Mouse (Mus musculus): ENCODE measurements at regions not wholly inside any gene's neighbourhood (a gene's known extent, or its start where the extent isn't known, plus 50 kb on each side); places are given as distances from the start of the nearest gene placed in this dataset.
"Not testable (repeated sequence)": the region's sequence is repeated elsewhere in the genome, so short reads cannot be mapped to it uniquely, and the experiment has no call there.

- Histone ChIP-seq H3K36me3 (replicated peaks; ENCODE audit: control insufficient read depth, insufficient read depth, low read depth) (no peaks in the 10 kb centered on the region), H3K27ac (no peak overlapping the region), H3K4me3 (ENCODE audit: insufficient read depth in 1 of 2, low read depth in 2 of 2, low read length in 2 of 2) (no peak overlapping the region), H3K4me2 (ENCODE audit: low read depth) (no peak overlapping the region), H3K4me1 (replicated peaks; ENCODE audit: control insufficient read depth in 2 of 2, insufficient read depth in 2 of 2, low read length in 1 of 2) (peaks cover 0 to 4% of the 10 kb centered on the region in 2 experiments; a peak in 1 of 4 replicates), H3K9me3 (ENCODE audit: control insufficient read depth, low read length) (no peaks in the 10 kb centered on the region), H3K9ac (replicated peaks) (no peak overlapping the region), H3K27me3 (ENCODE audit: control insufficient read depth, insufficient read depth, low read length) (no peaks in the 10 kb centered on the region)
- ATAC-seq (ENCODE audit: insufficient read depth) (no peak), DNase-seq (ENCODE audit: low read depth in 3 of 3, low spot score in 3 of 3) (no peak)
- TF ChIP-seq EP300 (IDR thresholded peaks at IDR 0.05; ENCODE audit: low read depth) (no peak), CTCF (IDR thresholded peaks at IDR 0.05; ENCODE audit: low read depth) (no peak)
- WGBS (ENCODE audit: insufficient replicate concordance), result 7% methylated on average over 1 of the region's 1 CpGs
Observed at GRCm38 (mm10) chr2:57185151-57185550, 52.3 kb upstream of the Gpd2 start.

DNA sequence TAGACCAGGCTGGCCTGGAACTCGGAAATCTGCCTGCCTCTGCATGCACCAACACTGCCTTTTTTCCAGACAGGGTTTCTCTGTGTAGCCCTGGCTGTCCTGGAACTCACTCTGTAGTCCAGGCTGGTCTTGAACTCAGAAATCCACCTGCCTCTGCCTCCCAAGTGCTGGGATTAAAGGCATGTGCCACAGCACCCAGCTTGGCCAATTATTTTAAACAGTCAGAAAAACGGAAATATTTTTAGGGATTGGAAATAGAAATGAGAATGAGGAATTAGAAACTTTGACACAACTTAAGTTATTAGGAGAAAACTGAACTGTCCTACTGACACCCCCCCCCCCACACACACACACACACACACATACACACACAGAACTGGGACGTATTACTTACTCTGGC is 54.3 kb upstream of the Gpd2 start:
- H3K4me2 ChIP-seq (ENCODE audit: low read depth); H3K4me3 ChIP-seq (ENCODE audit: insufficient read depth in 1 of 2, low read depth in 2 of 2, low read length in 2 of 2); H3K4me1 ChIP-seq (replicated peaks; ENCODE audit: control insufficient read depth in 2 of 2, insufficient read depth in 2 of 2, low read length in 1 of 2); H3K36me3 ChIP-seq (replicated peaks; ENCODE audit: control insufficient read depth, insufficient read depth, low read depth); ATAC-seq (ENCODE audit: insufficient read depth); H3K27me3 ChIP-seq (ENCODE audit: control insufficient read depth, insufficient read depth, low read length); H3K9me3 ChIP-seq (ENCODE audit: control insufficient read depth, low read length); DNase-seq (ENCODE audit: low read depth in 3 of 3, low spot score in 3 of 3); H3K27ac ChIP-seq; H3K9ac ChIP-seq (replicated peaks): not testable (repeated sequence)
- WGBS (ENCODE audit: insufficient replicate concordance), result 43% methylated on average over 3 of the region's 3 CpGs

GRCm38 (mm10) chr2:57181692-57182541 is 55.5 kb upstream of the Gpd2 start:
- Histone ChIP-seq H3K4me3 (ENCODE audit: insufficient read depth in 1 of 2, low read depth in 2 of 2, low read length in 2 of 2) (peak overlapping the region; percentile 58 to 95), H3K4me2 (ENCODE audit: low read depth) (peak overlapping the region; percentile 63), H3K9me3 (ENCODE audit: control insufficient read depth, low read length) (no peaks in the 10 kb centered on the region), H3K27ac (no peak overlapping the region), H3K36me3 (replicated peaks; ENCODE audit: control insufficient read depth, insufficient read depth, low read depth) (no peaks in the 10 kb centered on the region), H3K27me3 (ENCODE audit: control insufficient read depth, insufficient read depth, low read length) (no peaks in the 10 kb centered on the region), H3K4me1 (replicated peaks; ENCODE audit: control insufficient read depth in 2 of 2, insufficient read depth in 2 of 2, low read length in 1 of 2) (peaks cover 0 to 4% of the 10 kb centered on the region in 2 experiments; a peak in 1 of 4 replicates), H3K9ac (replicated peaks) (peak overlapping the region; percentile 41)
- no peak for TF ChIP-seq CTCF (IDR thresholded peaks at IDR 0.05; ENCODE audit: low read depth)
- TF ChIP-seq EP300 (IDR thresholded peaks at IDR 0.05; ENCODE audit: low read depth), result no peak
- WGBS (ENCODE audit: insufficient replicate concordance), result under 1% methylated on average over 37 of the region's 37 CpGs
- peak; percentile 96 for ATAC-seq (ENCODE audit: insufficient read depth)
- DNase-seq (ENCODE audit: low read depth in 3 of 3, low spot score in 3 of 3), result peak; percentile 66 to 79 (median 73)

GRCm38 (mm10) chr2:57181350-57181691 is 56.1 kb upstream of the Gpd2 start:
- peak; percentile 14; the same call in 1 of the 2 replicates for ATAC-seq (ENCODE audit: insufficient read depth)
- Histone ChIP-seq H3K4me3 (ENCODE audit: insufficient read depth in 1 of 2, low read depth in 2 of 2, low read length in 2 of 2) (peak overlapping the region; percentile 58 to 95), H3K4me1 (replicated peaks; ENCODE audit: control insufficient read depth in 2 of 2, insufficient read depth in 2 of 2, low read length in 1 of 2) (peaks cover 0 to 4% of the 10 kb centered on the region in 2 experiments; a peak in 1 of 4 replicates), H3K9ac (replicated peaks) (peak overlapping the region; percentile 41), H3K36me3 (replicated peaks; ENCODE audit: control insufficient read depth, insufficient read depth, low read depth) (no peaks in the 10 kb centered on the region), H3K9me3 (ENCODE audit: control insufficient read depth, low read length) (no peaks in the 10 kb centered on the region), H3K27me3 (ENCODE audit: control insufficient read depth, insufficient read depth, low read length) (no peaks in the 10 kb centered on the region), H3K4me2 (ENCODE audit: low read depth) (peak overlapping the region; percentile 63), H3K27ac (no peak overlapping the region)
- 17% methylated on average over 4 of the region's 4 CpGs for WGBS (ENCODE audit: insufficient replicate concordance)
- no peak for DNase-seq (ENCODE audit: low read depth in 3 of 3, low spot score in 3 of 3)
- TF ChIP-seq EP300 (IDR thresholded peaks at IDR 0.05; ENCODE audit: low read depth), result no peak
- no peak for TF ChIP-seq CTCF (IDR thresholded peaks at IDR 0.05; ENCODE audit: low read depth)

- TF ChIP-seq CTCF (IDR thresholded peaks at IDR 0.05; ENCODE audit: low read depth), result no peak
- no peak for TF ChIP-seq EP300 (IDR thresholded peaks at IDR 0.05; ENCODE audit: low read depth)
- Histone ChIP-seq H3K9me3 (ENCODE audit: control insufficient read depth, low read length) (no peaks in the 10 kb centered on the region), H3K36me3 (replicated peaks; ENCODE audit: control insufficient read depth, insufficient read depth, low read depth) (no peaks in the 10 kb centered on the region), H3K27ac (no peak overlapping the region), H3K4me2 (ENCODE audit: low read depth) (no peak overlapping the region), H3K9ac (replicated peaks) (no peak overlapping the region), H3K4me3 (ENCODE audit: insufficient read depth in 1 of 2, low read depth in 2 of 2, low read length in 2 of 2) (no peak overlapping the region), H3K27me3 (ENCODE audit: control insufficient read depth, insufficient read depth, low read length) (no peaks in the 10 kb centered on the region), H3K4me1 (replicated peaks; ENCODE audit: control insufficient read depth in 2 of 2, insufficient read depth in 2 of 2, low read length in 1 of 2) (peaks cover 0 to 4% of the 10 kb centered on the region in 2 experiments; a peak in 1 of 4 replicates)
- DNase-seq (ENCODE audit: low read depth in 3 of 3, low spot score in 3 of 3), result no peak
- ATAC-seq (ENCODE audit: insufficient read depth), result no peak
- 71% methylated on average over 6 of the region's 6 CpGs for WGBS (ENCODE audit: insufficient replicate concordance)
Observed at GRCm38 (mm10) chr2:57178056-57178455, 54.3 kb upstream of the Nr4a2 start.

Data from liver, embryonic 14.5 days (tissue).